Mouse (Mus musculus): ENCODE measurements at regions not wholly inside any gene's neighbourhood (a gene's known extent, or its start where the extent isn't known, plus 50 kb on each side); places are given as distances from the start of the nearest gene placed in this dataset.

GRCm38 (mm10) chr10:117524926-117525565, 104.3 kb upstream of the Cpm start:
- no peak for DNase-seq

- no peak for DNase-seq
These were observed 105.2 kb upstream of the Cpm start for GRCm38 (mm10) chr10:117524101-117524500.

GRCm38 (mm10) chr10:117522906-117523829, 106.1 kb upstream of the Cpm start:
- no peak for DNase-seq

GRCm38 (mm10) chr10:117522373-117522772, 106.9 kb upstream of the Cpm start:
- no peak for DNase-seq

DNA sequence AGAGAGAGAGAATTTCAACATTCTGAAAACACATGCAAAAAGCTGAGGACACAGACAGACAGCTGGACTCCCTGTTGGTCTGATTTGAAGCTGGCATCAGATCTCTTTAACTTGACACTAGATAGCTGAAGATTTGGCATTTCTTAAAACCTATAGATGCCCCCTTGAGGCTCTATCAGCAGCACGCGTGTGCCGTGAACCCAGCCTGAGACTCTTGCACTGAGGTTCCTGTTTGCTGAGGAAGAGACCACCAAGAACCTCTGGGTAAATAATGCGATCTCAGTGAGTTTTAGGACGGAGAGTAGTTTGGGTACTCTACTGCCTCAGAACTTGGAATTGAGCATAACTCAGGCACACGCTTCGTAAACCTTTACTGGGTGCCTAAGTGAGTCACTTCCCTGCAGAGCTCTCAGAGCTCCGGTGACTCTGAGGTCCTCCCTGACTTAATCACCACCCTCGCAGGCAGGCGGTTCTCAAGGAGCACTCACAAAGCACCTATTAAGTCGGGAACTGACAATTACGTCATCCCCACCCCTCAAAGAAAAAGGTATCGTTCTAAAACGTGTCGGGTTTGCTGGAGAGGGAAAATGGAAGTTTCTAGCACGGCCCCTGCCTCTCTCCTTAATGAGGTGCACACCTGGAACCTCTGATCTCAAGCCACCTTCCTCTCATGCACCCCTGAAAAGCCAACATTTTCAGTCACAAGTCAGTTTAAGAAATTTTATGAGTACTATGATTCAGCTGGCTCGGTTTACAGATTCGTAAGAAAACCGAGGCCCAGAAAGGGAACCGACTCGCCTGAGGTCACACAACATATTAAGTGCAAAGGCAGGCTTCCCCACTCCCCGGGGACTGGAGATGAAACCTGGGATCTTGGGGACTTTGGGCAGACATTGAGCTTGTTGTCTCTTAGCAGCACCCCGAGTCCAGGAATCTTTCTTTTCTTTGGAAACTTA, 107.7 kb upstream of the Cpm start:
- DNase-seq, result no peak

GRCm38 (mm10) chr10:117520536-117521314, 108.6 kb upstream of the Cpm start:
- no peak for DNase-seq

GRCm38 (mm10) chr10:117519670-117520535, 109.4 kb upstream of the Cpm start:
- no peak for DNase-seq

DNA sequence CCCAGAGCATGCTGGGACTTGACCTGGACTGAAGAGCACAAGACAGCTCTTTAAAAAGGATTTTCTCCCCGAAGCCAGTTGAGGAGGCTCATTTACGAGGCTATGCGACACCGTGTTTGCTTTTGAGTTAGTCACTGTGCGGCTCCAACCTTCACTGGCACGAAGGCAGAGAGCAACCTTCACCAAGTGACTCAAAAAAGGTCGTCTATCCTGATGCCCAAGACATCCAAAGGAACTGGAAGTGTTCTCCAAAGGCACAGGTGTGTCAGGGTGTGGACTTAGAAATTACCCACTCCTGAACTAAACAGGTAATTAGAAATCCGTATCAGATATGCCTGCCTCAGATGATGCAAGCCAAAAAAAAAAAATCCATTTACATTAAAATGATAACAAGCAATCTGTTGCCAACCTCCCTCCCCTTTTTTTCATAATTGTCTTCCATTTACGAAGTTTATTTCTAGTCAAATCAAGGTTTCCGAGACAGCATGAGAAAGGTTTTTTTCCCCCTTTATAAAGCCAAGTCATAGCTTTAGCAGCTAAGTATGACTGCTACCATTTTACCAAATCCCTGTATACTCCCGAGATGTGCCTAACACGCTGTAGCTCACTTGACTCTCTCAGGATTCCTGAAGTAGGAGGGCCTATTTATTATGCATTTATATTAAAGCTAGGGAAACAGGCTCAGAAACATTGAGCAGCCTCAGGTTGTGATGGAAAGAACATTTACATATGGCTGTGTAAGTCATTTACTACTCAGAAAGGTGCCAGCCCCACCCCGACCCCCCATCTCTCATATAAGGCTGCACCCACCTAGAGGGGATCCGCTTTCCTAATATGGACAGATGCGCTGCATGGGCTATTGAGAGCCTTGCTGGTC, 110.3 kb upstream of the Cpm start:
- no peak for DNase-seq

DNA sequence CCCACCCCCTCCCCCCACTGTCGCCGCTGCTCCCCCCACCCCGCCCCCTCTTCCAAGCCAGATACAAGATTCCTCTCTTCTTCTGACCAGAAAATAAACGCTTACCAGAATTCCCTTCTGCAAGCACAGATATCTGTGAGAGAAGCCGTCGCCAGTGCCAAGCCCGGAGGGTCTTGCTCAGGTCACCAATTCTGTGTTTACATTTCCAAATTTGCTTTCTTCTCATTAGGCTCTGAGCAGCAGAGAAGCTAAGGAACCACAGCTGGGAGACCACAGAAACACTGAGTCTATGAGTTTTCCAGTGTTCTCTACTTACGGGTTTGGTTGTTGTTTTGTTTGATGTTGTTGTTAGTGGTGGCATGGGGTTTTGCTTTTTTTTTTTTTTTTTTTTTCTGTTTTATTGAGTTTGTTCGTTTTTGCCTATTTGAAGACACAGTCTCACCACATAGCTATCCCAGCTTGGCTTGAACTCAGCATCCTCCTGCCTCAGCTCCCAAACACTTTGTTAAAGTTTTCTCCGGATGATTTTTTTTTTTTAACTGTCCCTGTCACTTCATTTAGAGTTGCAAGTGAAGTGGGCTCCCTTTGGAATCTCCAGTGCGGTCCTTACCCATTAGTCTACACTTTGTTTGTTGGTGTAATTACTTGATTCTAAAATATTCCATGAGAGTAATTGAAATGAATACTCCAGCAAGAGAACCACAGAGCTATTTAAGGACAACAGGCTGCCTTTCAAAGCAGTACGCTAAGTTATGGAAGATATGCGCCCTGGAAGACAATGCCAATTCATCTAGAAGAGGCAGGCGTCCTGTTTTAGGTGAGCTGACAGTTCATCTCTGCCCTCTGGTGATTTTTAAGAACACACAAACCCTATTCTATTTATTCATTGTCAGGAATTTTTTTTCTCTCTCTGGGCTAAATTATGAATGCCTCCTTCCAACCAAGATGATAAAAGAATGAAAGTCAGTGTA, 111.2 kb upstream of the Cpm start:
- no peak for DNase-seq

- no peak for DNase-seq
These were observed 112.1 kb upstream of the Cpm start for GRCm38 (mm10) chr10:117517071-117517714.

- no peak for DNase-seq
These were observed 112.8 kb upstream of the Cpm start for GRCm38 (mm10) chr10:117516510-117516909.

DNA sequence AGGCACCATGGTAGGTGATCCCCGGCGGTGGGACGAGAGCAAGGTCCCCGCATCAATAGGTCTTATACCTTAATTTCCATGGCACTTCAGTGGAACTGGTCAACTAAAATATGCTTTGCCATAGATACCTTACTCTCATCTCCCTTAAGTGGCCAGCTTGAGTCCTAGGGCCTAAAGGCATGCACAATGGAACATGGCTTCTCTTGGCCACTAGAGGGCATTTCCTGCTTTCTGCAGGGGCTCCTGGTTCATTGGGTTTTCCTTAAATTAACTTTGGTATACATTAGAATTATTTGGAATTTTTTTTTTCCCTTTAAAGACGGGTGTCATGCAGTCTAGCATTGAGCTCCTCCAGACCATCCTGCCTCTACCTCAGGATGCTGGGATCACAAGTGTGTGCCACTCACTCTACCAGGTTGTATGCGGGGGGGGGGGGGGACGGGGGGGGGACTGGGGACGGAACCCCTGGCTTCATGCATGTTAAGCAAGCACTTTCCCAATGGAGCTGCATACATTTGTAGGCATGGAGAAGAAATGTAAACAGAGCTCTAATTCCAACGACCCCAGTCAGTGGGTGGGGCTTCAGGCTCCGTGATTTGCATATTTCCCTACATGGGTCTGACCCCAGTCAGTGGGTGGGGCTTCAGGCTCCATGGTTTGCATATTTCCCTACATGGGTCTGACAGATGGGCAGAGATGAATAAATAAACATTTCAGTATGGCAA, 113.4 kb upstream of the Cpm start:
- DNase-seq, result peak; percentile 8

GRCm38 (mm10) chr10:117515039-117515438, 114.3 kb upstream of the Cpm start:
- DNase-seq, result no peak

DNA sequence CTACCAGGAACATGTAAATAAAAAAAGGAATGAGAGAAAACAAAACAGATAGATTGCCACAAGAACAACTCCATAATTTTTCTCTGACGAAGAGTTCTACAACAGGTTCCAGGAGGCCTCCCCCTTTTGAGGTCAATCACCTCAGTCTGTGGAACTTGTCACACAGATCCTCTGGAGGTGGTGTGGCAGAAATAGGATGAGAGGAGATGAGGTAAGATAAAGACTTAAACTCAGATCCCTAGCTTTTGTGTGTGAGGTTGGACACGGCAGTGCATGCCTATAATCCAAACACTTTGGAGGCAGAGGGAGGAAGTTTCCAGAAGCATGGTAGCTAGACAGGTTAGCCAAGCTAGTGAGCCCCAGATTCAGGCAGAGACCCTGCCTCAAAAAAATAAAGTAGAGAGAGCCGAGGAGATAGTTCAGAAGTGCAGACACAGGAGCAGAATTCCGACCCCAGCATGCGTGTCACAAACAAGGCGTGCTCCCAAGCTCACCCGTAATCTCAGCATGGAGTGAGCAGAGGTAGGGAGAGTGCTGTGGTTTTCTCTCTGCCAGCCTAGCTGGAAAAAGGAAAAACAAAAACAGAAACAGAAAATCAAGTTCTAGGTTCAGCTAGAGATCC, 115.3 kb upstream of the Cpm start:
- DNase-seq, result no peak

DNA sequence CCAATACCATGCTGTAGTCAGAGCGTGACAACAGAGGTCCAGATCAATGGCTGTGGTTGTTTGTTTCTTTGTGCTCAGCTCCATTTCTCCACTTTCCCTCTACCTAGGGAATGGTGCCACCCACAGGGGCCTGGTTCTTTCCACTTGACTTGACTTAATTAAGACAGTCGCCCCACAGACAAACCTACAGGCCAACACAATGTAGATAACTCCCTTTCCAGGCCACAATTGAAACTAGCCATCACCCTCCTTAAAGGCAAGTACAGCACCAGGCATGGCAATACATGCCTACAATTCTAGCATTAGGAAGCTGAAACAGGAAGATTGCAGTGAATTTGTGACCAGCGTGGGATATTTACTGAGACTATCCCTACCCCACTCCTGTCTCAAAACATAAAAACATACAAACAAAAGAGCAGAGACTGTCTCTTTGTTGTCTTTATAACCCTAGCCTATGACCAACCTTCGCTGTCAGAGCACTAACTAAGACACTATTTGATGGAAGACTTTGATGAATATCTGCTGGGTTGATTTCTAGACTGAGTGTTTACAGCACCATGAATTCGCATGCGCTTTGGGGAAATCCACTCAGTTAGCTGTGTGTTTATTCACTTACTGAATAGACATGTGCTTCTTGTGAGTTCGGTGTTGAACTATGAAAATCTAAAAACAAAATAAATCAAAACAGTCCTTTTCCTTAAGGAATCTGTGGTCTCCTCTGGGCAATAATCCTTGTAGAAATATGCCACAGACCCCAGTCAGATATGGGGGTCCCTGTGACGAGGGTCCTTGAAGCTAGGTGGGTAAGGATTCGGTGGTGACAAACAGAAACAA, 116.7 kb upstream of the Cpm start:
- no peak for DNase-seq

All from layer of hippocampus, adult 9-11 months (tissue).